Comparison of ENCODE assay signal across 10 mouse cellular contexts in the genomic region with DNA sequence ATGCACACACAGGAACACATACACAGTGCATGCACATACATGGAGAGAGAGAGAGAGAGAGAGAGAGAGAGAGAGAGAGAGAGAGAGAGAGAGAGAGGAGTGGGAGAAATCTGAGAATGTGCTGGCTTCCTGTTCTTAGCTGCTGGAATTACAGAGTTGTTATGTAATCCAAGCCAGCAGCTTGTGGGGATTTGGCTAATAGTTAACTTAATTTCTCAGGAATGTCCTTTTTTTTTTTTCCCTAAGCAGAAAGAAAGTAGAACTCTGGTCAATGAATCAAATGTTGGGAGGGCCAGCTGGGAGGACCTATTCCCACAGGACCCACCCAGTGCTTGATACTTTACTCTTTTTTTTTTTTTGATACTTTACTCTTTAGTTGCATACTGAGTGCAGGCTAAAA.
A peak's percentile ranks its signal among the peaks of the same experiment; 100 is the strongest.
DNase-seq lines count a peak whose midpoint lies in the region; ATAC-seq lines count a peak whose summit lies in the region.
"Had no signal": no experiment of that assay in that cellular context is flagged by ENCODE, and none has a peak within 500 bp of the region (broad histone marks: within the 10 kb centered on the region; RNA-seq: fewer than 3 reads in every experiment).

No protein-coding gene starts in this region.

- H3K27me3 ChIP-seq in embryonic facial prominence, embryonic 11.5 days (ENCODE audit: control insufficient read depth, insufficient read depth, low read length) = no peaks in the 10 kb centered on the region
- no peaks in the 10 kb centered on the region for H3K27me3 ChIP-seq in heart, embryonic 16.5 days (ENCODE audit: control insufficient read depth, insufficient read depth, low read length)
- H3K27me3 ChIP-seq: neural tube, embryonic 13.5 days had no signal

- no peak overlapping the region for H3K9ac ChIP-seq in embryonic facial prominence, embryonic 11.5 days (replicated peaks; ENCODE audit: low read length)
- no peak overlapping the region for H3K9ac ChIP-seq in heart, embryonic 16.5 days (ENCODE audit: low read length)
- H3K9ac ChIP-seq: neural tube, embryonic 13.5 days had no signal

- 0 out of 2 replicates have a peak, but pooled peaks have one; percentile 39 for ATAC-seq in embryonic facial prominence, embryonic 11.5 days (replicated peaks; ENCODE audit: insufficient number of reproducible peaks, low FRiP score, low TSS enrichment, low read depth)
- ATAC-seq in heart, embryonic 16.5 days (replicated peaks; ENCODE audit: extremely low read depth, insufficient read depth, low FRiP score) = 0 out of 2 replicates have a peak, but pooled peaks have one; percentile 14
- ATAC-seq: hindbrain, postnatal 0 days had no signal

- no peaks in the 10 kb centered on the region for H3K9me3 ChIP-seq in embryonic facial prominence, embryonic 11.5 days (replicated peaks; ENCODE audit: control insufficient read depth, low read length)
- no peaks in the 10 kb centered on the region for H3K9me3 ChIP-seq in heart, embryonic 16.5 days (replicated peaks; ENCODE audit: control insufficient read depth, low read length)
- H3K9me3 ChIP-seq: neural tube, embryonic 13.5 days had no signal

- no peak overlapping the region for H3K4me3 ChIP-seq in embryonic facial prominence, embryonic 11.5 days (ENCODE audit: low read depth, low read length)
- no peak overlapping the region for H3K4me3 ChIP-seq in heart, embryonic 16.5 days (ENCODE audit: low read length)
- H3K4me3 ChIP-seq: neural tube, embryonic 13.5 days had no signal

- no peaks in the 10 kb centered on the region for H3K4me1 ChIP-seq in embryonic facial prominence, embryonic 11.5 days (ENCODE audit: control insufficient read depth, insufficient read depth, low read length)
- no peaks in the 10 kb centered on the region for H3K4me1 ChIP-seq in heart, embryonic 16.5 days (ENCODE audit: control insufficient read depth, insufficient read depth, low read length)
- H3K4me1 ChIP-seq: neural tube, embryonic 13.5 days had no signal

- no peaks in the 10 kb centered on the region for H3K36me3 ChIP-seq in embryonic facial prominence, embryonic 11.5 days (replicated peaks; ENCODE audit: control insufficient read depth, insufficient read depth, low read depth, low read length)
- no peaks in the 10 kb centered on the region for H3K36me3 ChIP-seq in heart, embryonic 16.5 days (ENCODE audit: control insufficient read depth, insufficient read depth)
- H3K36me3 ChIP-seq: G1E; neural tube, embryonic 13.5 days had no signal

- no peak overlapping the region for H3K27ac ChIP-seq in embryonic facial prominence, embryonic 11.5 days (replicated peaks; ENCODE audit: low read depth, low read length)
- no peak overlapping the region for H3K27ac ChIP-seq in heart, embryonic 16.5 days (ENCODE audit: low read length)
- H3K27ac ChIP-seq: hindbrain, postnatal 0 days; neural tube, embryonic 13.5 days had no signal

- DNase-seq in embryonic facial prominence, embryonic 11.5 days (ENCODE audit: low spot score) = peak; percentile 74
- DNase-seq in kidney, postnatal 10 days = peak; percentile 60
- DNase-seq in lung, postnatal 25 days (ENCODE audit: low spot score) = peak; percentile 51
- no peak for DNase-seq in cerebellum, postnatal 10 days
- DNase-seq in thymus, postnatal 0 days (ENCODE audit: low spot score) = no peak
- no peak for DNase-seq in adrenal gland, postnatal 14 days

- H3K4me2 ChIP-seq in embryonic facial prominence, embryonic 11.5 days (ENCODE audit: low read depth, low read length) = no peak overlapping the region
- no peak overlapping the region for H3K4me2 ChIP-seq in heart, embryonic 16.5 days (ENCODE audit: low read depth, low read length)
- H3K4me2 ChIP-seq: neural tube, embryonic 13.5 days had no signal

Comparison
In these comparisons a context has a peak if more than half of its experiments do, and no peak if none do; other contexts are left out.
1. DNase-seq: peak in embryonic facial prominence, embryonic 11.5 days (single experiment), kidney, postnatal 10 days (single experiment) and lung, postnatal 25 days (single experiment); none in cerebellum, postnatal 10 days (0 of 2), thymus, postnatal 0 days (single experiment) and adrenal gland, postnatal 14 days (single experiment).